ENCODE assay signal across 30 mouse cellular contexts in the genomic region with DNA sequence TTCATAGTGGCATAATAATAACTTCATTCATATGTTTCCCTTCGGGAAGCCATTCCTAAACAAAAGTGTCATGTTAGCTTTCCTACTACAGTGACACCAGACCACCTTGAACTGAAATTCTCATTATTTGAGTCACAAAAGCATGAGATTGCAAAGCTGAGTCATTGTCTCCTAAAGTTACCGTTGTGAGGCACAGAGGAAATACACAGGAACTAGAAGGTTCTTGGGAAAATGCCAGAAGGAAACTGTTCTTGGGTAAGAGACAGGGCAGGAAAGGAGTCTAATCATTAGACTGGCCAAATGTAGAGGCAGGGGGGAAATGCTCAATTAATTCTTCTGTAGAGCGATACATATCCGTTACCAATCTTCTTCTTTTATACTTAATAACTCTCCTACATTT.
DNase-seq lines count a peak whose midpoint lies in the region; ATAC-seq lines count a peak whose summit lies in the region.
"Had no signal": no experiment of that assay in that cellular context is flagged by ENCODE, and none has a peak within 500 bp of the region (broad histone marks: within the 10 kb centered on the region; RNA-seq: fewer than 3 reads in every experiment).

No protein-coding gene starts in this region.

- H3K4me3 ChIP-seq in kidney, embryonic 16.5 days (ENCODE audit: low read length) = no peak overlapping the region
- no peak overlapping the region for H3K4me3 ChIP-seq in neural tube, embryonic 15.5 days (replicated peaks)
- H3K4me3 ChIP-seq: embryonic facial prominence, embryonic 15.5 days; forebrain, embryonic 12.5 days; heart, embryonic 13.5 days; kidney, embryonic 15.5 days; left cerebral cortex, adult 2 months; limb, embryonic 13.5 days; lung, embryonic 15.5 days; megakaryocyte, embryonic 14.5 days; midbrain, embryonic 12.5 days; neural tube, embryonic 13.5 days; stomach, embryonic 15.5 days had no signal

- WGBS in kidney, embryonic 16.5 days = 74% methylated on average over 4 of the region's 4 CpGs
- WGBS in neural tube, embryonic 15.5 days = 87% methylated on average over 4 of the region's 4 CpGs

- no peak overlapping the region for H3K4me2 ChIP-seq in kidney, embryonic 16.5 days (replicated peaks; ENCODE audit: low read depth, low read length)
- no peak overlapping the region for H3K4me2 ChIP-seq in neural tube, embryonic 15.5 days
- H3K4me2 ChIP-seq: embryonic facial prominence, embryonic 15.5 days; forebrain, embryonic 12.5 days; heart, embryonic 13.5 days; hindbrain, embryonic 14.5 days; kidney, embryonic 15.5 days; limb, embryonic 13.5 days; liver, embryonic 11.5 days; lung, embryonic 15.5 days; midbrain, embryonic 12.5 days; neural tube, embryonic 13.5 days; stomach, embryonic 15.5 days had no signal

- H3K9ac ChIP-seq in kidney, embryonic 16.5 days (replicated peaks; ENCODE audit: low read length) = no peak overlapping the region
- no peak overlapping the region for H3K9ac ChIP-seq in neural tube, embryonic 15.5 days (replicated peaks)
- H3K9ac ChIP-seq: embryonic facial prominence, embryonic 15.5 days; forebrain, embryonic 12.5 days; forebrain, postnatal 0 days; heart, embryonic 13.5 days; hindbrain, embryonic 14.5 days; kidney, embryonic 15.5 days; limb, embryonic 13.5 days; lung, embryonic 15.5 days; midbrain, embryonic 12.5 days; neural tube, embryonic 13.5 days; stomach, embryonic 15.5 days had no signal

- no peak overlapping the region for H3K27ac ChIP-seq in kidney, embryonic 16.5 days (ENCODE audit: low read length)
- H3K27ac ChIP-seq in neural tube, embryonic 15.5 days (replicated peaks) = no peak overlapping the region
- H3K27ac ChIP-seq: embryonic facial prominence, embryonic 15.5 days; forebrain, embryonic 12.5 days; heart, embryonic 13.5 days; hindbrain, embryonic 14.5 days; kidney, embryonic 15.5 days; left cerebral cortex, adult 2 months; limb, embryonic 13.5 days; lung, embryonic 15.5 days; midbrain, embryonic 12.5 days; neural tube, embryonic 13.5 days; stomach, embryonic 15.5 days had no signal

- H3K36me3 ChIP-seq in kidney, embryonic 16.5 days (ENCODE audit: insufficient read depth, low read length) = no peaks in the 10 kb centered on the region
- no peaks in the 10 kb centered on the region for H3K36me3 ChIP-seq in neural tube, embryonic 15.5 days
- H3K36me3 ChIP-seq: embryonic facial prominence, embryonic 15.5 days; forebrain, embryonic 12.5 days; heart, embryonic 13.5 days; kidney, embryonic 15.5 days; limb, embryonic 13.5 days; lung, embryonic 15.5 days; midbrain, embryonic 12.5 days; neural tube, embryonic 13.5 days; stomach, embryonic 15.5 days had no signal

- peak; percentile 29 for DNase-seq in kidney, postnatal 14 days
- peak; percentile 18 for DNase-seq in lung, postnatal 25 days (ENCODE audit: low spot score)
- DNase-seq in lung, postnatal 14 days = no peak
- DNase-seq in Muller cell, postnatal 12 days (ENCODE audit: inconsistent ontology term) = peak; percentile 59
- DNase-seq in retina, embryonic 14.5 days (ENCODE audit: low spot score) = no peak
- DNase-seq: adrenal gland, adult 8-10 months; cerebellum, adult 11 months; cerebellum, adult 9-11 months; forebrain, postnatal 0 days; gastrocnemius, postnatal 10 days; heart, postnatal 10 days; retina, postnatal 1 day; right cerebral cortex, postnatal 14 days had no signal

- H3K9me3 ChIP-seq in kidney, embryonic 16.5 days (ENCODE audit: low read length) = no peaks in the 10 kb centered on the region
- no peaks in the 10 kb centered on the region for H3K9me3 ChIP-seq in neural tube, embryonic 15.5 days (replicated peaks)
- H3K9me3 ChIP-seq: embryonic facial prominence, embryonic 15.5 days; forebrain, embryonic 12.5 days; heart, embryonic 13.5 days; kidney, embryonic 15.5 days; limb, embryonic 13.5 days; lung, embryonic 15.5 days; megakaryocyte, embryonic 14.5 days; midbrain, embryonic 12.5 days; neural tube, embryonic 13.5 days; stomach, embryonic 15.5 days had no signal

- no peak for ATAC-seq in kidney, embryonic 16.5 days (ENCODE audit: low FRiP score, low TSS enrichment)
- 0 out of 2 replicates have a peak, but pooled peaks have one; percentile 9 for ATAC-seq in megakaryocyte progenitor cell, adult 5-6 weeks (replicated peaks; ENCODE audit: poor library complexity)
- no peak for ATAC-seq in neural tube, embryonic 15.5 days (ENCODE audit: low FRiP score)
- ATAC-seq: forebrain, postnatal 0 days; intestine, postnatal 0 days had no signal

- no peaks in the 10 kb centered on the region for H3K27me3 ChIP-seq in kidney, embryonic 16.5 days (ENCODE audit: insufficient read depth, low read length)
- no peaks in the 10 kb centered on the region for H3K27me3 ChIP-seq in neural tube, embryonic 15.5 days (replicated peaks)
- H3K27me3 ChIP-seq: embryonic facial prominence, embryonic 15.5 days; forebrain, embryonic 12.5 days; heart, embryonic 13.5 days; kidney, embryonic 15.5 days; limb, embryonic 13.5 days; lung, embryonic 15.5 days; megakaryocyte, embryonic 14.5 days; midbrain, embryonic 12.5 days; neural tube, embryonic 13.5 days; stomach, embryonic 15.5 days had no signal

- H3K4me1 ChIP-seq in kidney, embryonic 16.5 days (ENCODE audit: insufficient read depth, low read length) = no peaks in the 10 kb centered on the region
- no peaks in the 10 kb centered on the region for H3K4me1 ChIP-seq in neural tube, embryonic 15.5 days
- H3K4me1 ChIP-seq: embryonic facial prominence, embryonic 15.5 days; forebrain, embryonic 12.5 days; heart, embryonic 13.5 days; kidney, embryonic 15.5 days; limb, embryonic 13.5 days; lung, embryonic 15.5 days; megakaryocyte, embryonic 14.5 days; midbrain, embryonic 12.5 days; neural tube, embryonic 13.5 days; stomach, embryonic 15.5 days had no signal

Comparison
In these comparisons a context has a peak if more than half of its experiments do, and no peak if none do; other contexts are left out.
1. DNase-seq: peak in kidney, postnatal 14 days (single experiment), lung, postnatal 25 days (single experiment) and Muller cell, postnatal 12 days (single experiment); none in lung, postnatal 14 days (single experiment) and retina, embryonic 14.5 days (single experiment).